Mouse (Mus musculus) neural tube, embryonic 12.5 days (tissue): ENCODE data around the gene Gdf11. TPM values are rescaled to one million over a fixed set of nuclear protein-coding genes. Genes with fewer than 3 reads are reported as not detected.
A peak's percentile ranks its signal among the peaks of the same experiment; 100 is the strongest.

ENCODE experiments used
- ATAC-seq: fragments of 200-750 bp; cut with Nextera tagmentation; 2 replicates; pipeline ENCODE4 v1.8.0; 2017; ENCODE audit warnings: low read depth, mild to moderate bottlenecking, moderate TSS enrichment, moderate library complexity; ENCODE audit not compliant: low FRiP score
- H3K27ac ChIP-seq: fragments of 300-500 bp; sonication (generic); 2 replicates; pipeline ENCODE4 v1.5.1; 2016
- H3K27me3 ChIP-seq: fragments of 300-500 bp; sonication (generic); replicated peaks from 2 replicates; pipeline ENCODE4 v1.6.1; 2016; ENCODE audit warnings: mild to moderate bottlenecking
- H3K36me3 ChIP-seq: fragments of 300-500 bp; sonication (generic); 2 replicates; pipeline ENCODE4 v1.6.1; 2016; ENCODE audit warnings: mild to moderate bottlenecking
- H3K4me1 ChIP-seq: fragments of 300-500 bp; sonication (generic); 2 replicates; pipeline ENCODE4 v1.6.1; 2016
- H3K4me2 ChIP-seq: fragments of 300-500 bp; sonication (generic); replicated peaks from 2 replicates; pipeline ENCODE4 v1.6.1; 2016; ENCODE audit warnings: mild to moderate bottlenecking
- H3K4me3 ChIP-seq: fragments of 300-500 bp; sonication (generic); 2 replicates; pipeline ENCODE4 v1.5.1; 2016
- H3K9ac ChIP-seq: fragments of 300-500 bp; sonication (generic); 2 replicates; pipeline ENCODE4 v1.6.1; 2016; ENCODE audit warnings: mild to moderate bottlenecking
- H3K9me3 ChIP-seq: fragments of 300-500 bp; sonication (generic); 2 replicates; pipeline ENCODE4 v1.6.1; 2016; ENCODE audit warnings: mild to moderate bottlenecking
- WGBS: fragments of 180-500 bp; shearing (Covaris S2); methylation state at CpG from one replicate; pipeline ENCODE4 v1.1.7; 2016; 5-methylcytosine and 5-hydroxymethylcytosine counted together
- polyA plus RNA-seq: library from polyadenylated mRNA; unstranded; fragments of >200 nt; fragmentation: Nextera tagmentation; extraction: Ambion mirVana; gene quantifications from 2 replicates; pipeline ENCODE4 v1.2.1, GENCODE M21; 2016

Gdf11 gene
- polyA plus RNA-seq, 1 experiment from 2014 or later: 20.4 TPM

GRCm38 (mm10) chr10:128888941-128889827 lies 2.3 kb downstream of the Gdf11 start:
- H3K36me3 ChIP-seq: peaks cover 36% of the 10 kb centered on the region
- peak overlapping the region; percentile 80 for H3K4me3 ChIP-seq
- ATAC-seq: peak; percentile 56
- 4% methylated on average over 6 of the region's 7 CpGs for WGBS
- H3K27me3 ChIP-seq: no peaks in the 10 kb centered on the region
- peak overlapping the region; percentile 96 for H3K27ac ChIP-seq
- peak overlapping the region; percentile 88 for H3K4me2 ChIP-seq
- H3K4me1 ChIP-seq: peaks cover 21% of the 10 kb centered on the region
- H3K9ac ChIP-seq: peak overlapping the region; percentile 70
- no peaks in the 10 kb centered on the region for H3K9me3 ChIP-seq

GRCm38 (mm10) chr10:128882067-128882466 lies 9.5 kb downstream of the Gdf11 start:
- Histone ChIP-seq H3K36me3 (peaks cover 53% of the 10 kb centered on the region), H3K9ac (no peak overlapping the region), H3K9me3 (no peaks in the 10 kb centered on the region), H3K4me2 (no peak overlapping the region), H3K4me1 (no peaks in the 10 kb centered on the region), H3K27me3 (no peaks in the 10 kb centered on the region), H3K27ac (no peak overlapping the region), H3K4me3 (no peak overlapping the region)
- 81% methylated on average over 5 of the region's 5 CpGs for WGBS
- no peak for ATAC-seq

GRCm38 (mm10) chr10:128878811-128879210 lies 12.7 kb downstream of the Gdf11 start:
- Histone ChIP-seq H3K27me3 (no peaks in the 10 kb centered on the region), H3K9ac (no peak overlapping the region), H3K36me3 (peaks cover 35% of the 10 kb centered on the region), H3K4me1 (no peaks in the 10 kb centered on the region), H3K9me3 (no peaks in the 10 kb centered on the region), H3K4me2 (no peak overlapping the region), H3K4me3 (no peak overlapping the region), H3K27ac (no peak overlapping the region)
- WGBS: 80% methylated on average over 2 of the region's 2 CpGs
- ATAC-seq: no peak

GRCm38 (mm10) chr10:128878291-128878690 lies 13.2 kb downstream of the Gdf11 start:
- H3K36me3 ChIP-seq: peaks cover 35% of the 10 kb centered on the region
- no peaks in the 10 kb centered on the region for H3K9me3 ChIP-seq
- no peak overlapping the region for H3K27ac ChIP-seq
- no peak overlapping the region for H3K9ac ChIP-seq
- H3K4me2 ChIP-seq: no peak overlapping the region
- ATAC-seq: no peak
- no peaks in the 10 kb centered on the region for H3K27me3 ChIP-seq
- no peak overlapping the region for H3K4me3 ChIP-seq
- H3K4me1 ChIP-seq: no peaks in the 10 kb centered on the region

GRCm38 (mm10) chr10:128870341-128870740 lies 21.2 kb downstream of the Gdf11 start:
- Histone ChIP-seq H3K27me3 (no peaks in the 10 kb centered on the region), H3K9me3 (no peaks in the 10 kb centered on the region), H3K4me3 (no peak overlapping the region), H3K9ac (no peak overlapping the region), H3K4me2 (no peak overlapping the region), H3K36me3 (peaks cover 50% of the 10 kb centered on the region), H3K4me1 (no peaks in the 10 kb centered on the region), H3K27ac (no peak overlapping the region)
- WGBS: 95% methylated on average over 3 of the region's 3 CpGs
- no peak for ATAC-seq

- Histone ChIP-seq H3K9me3 (no peaks in the 10 kb centered on the region), H3K4me3 (no peak overlapping the region), H3K27me3 (no peaks in the 10 kb centered on the region), H3K4me1 (no peaks in the 10 kb centered on the region), H3K27ac (no peak overlapping the region), H3K4me2 (no peak overlapping the region), H3K36me3 (peaks cover 27% of the 10 kb centered on the region), H3K9ac (no peak overlapping the region)
- WGBS: 91% methylated on average over 1 of the region's 1 CpGs
- ATAC-seq: no peak
Measured at GRCm38 (mm10) chr10:128866518-128866917, 25.0 kb downstream of the Gdf11 start.

- no peaks in the 10 kb centered on the region for H3K9me3 ChIP-seq
- 89% methylated on average over 3 of the region's 3 CpGs for WGBS
- no peak for ATAC-seq
Measured at GRCm38 (mm10) chr10:128866042-128866441, 25.5 kb downstream of the Gdf11 start.

GRCm38 (mm10) chr10:128861176-128861575 lies 30.3 kb downstream of the Gdf11 start:
- Histone ChIP-seq H3K27ac (no peak overlapping the region), H3K9me3 (no peaks in the 10 kb centered on the region), H3K4me1 (no peaks in the 10 kb centered on the region), H3K9ac (no peak overlapping the region), H3K4me3 (no peak overlapping the region), H3K27me3 (no peaks in the 10 kb centered on the region), H3K4me2 (no peak overlapping the region), H3K36me3 (peaks cover 36% of the 10 kb centered on the region; the same call in 1 of the 2 replicates)
- no peak for ATAC-seq

More at GRCm38 (mm10) chr10:128866042-128866441, 25.5 kb downstream of the Gdf11 start:
- no peaks in the 10 kb centered on the region for H3K27me3 ChIP-seq
- no peaks in the 10 kb centered on the region for H3K4me1 ChIP-seq
- no peak overlapping the region for H3K4me3 ChIP-seq
- H3K27ac ChIP-seq: no peak overlapping the region
- H3K4me2 ChIP-seq: no peak overlapping the region
- H3K9ac ChIP-seq: no peak overlapping the region
- H3K36me3 ChIP-seq: peaks cover 22% of the 10 kb centered on the region

GRCm38 (mm10) chr10:128850339-128850738 lies 41.2 kb downstream of the Gdf11 start:
- no peak overlapping the region for H3K4me2 ChIP-seq
- H3K4me1 ChIP-seq: 0 out of 2 replicates have a peak, but pooled peaks cover 4% of the 10 kb centered on the region
- peaks cover 39% of the 10 kb centered on the region for H3K36me3 ChIP-seq
- ATAC-seq: no peak
- 68% methylated on average over 3 of the region's 3 CpGs for WGBS
- H3K9ac ChIP-seq: no peak overlapping the region
- no peak overlapping the region for H3K27ac ChIP-seq
- H3K27me3 ChIP-seq: no peaks in the 10 kb centered on the region
- no peaks in the 10 kb centered on the region for H3K9me3 ChIP-seq
- no peak overlapping the region for H3K4me3 ChIP-seq

GRCm38 (mm10) chr10:128848426-128848825 lies 43.1 kb downstream of the Gdf11 start:
- Histone ChIP-seq H3K27ac (no peak overlapping the region), H3K9me3 (no peaks in the 10 kb centered on the region), H3K4me2 (no peak overlapping the region), H3K4me1 (0 out of 2 replicates have a peak, but pooled peaks cover 4% of the 10 kb centered on the region), H3K36me3 (peaks cover 34% of the 10 kb centered on the region), H3K9ac (no peak overlapping the region), H3K4me3 (no peak overlapping the region), H3K27me3 (no peaks in the 10 kb centered on the region)
- ATAC-seq: no peak
- 56% methylated on average over 2 of the region's 2 CpGs for WGBS

- no peaks in the 10 kb centered on the region for H3K9me3 ChIP-seq
- 96% methylated on average over 4 of the region's 4 CpGs for WGBS
- H3K27me3 ChIP-seq: no peaks in the 10 kb centered on the region
- no peak overlapping the region for H3K4me3 ChIP-seq
- H3K27ac ChIP-seq: no peak overlapping the region
- no peak overlapping the region for H3K9ac ChIP-seq
- peaks cover 42% of the 10 kb centered on the region for H3K36me3 ChIP-seq
- H3K4me1 ChIP-seq: 0 out of 2 replicates have a peak, but pooled peaks cover 4% of the 10 kb centered on the region
- ATAC-seq: no peak
- no peak overlapping the region for H3K4me2 ChIP-seq
Measured at GRCm38 (mm10) chr10:128846664-128847063, 44.9 kb downstream of the Gdf11 start.

- Histone ChIP-seq H3K36me3 (peaks cover 51% of the 10 kb centered on the region), H3K4me3 (no peak overlapping the region), H3K27me3 (no peaks in the 10 kb centered on the region), H3K9me3 (no peaks in the 10 kb centered on the region), H3K4me2 (no peak overlapping the region), H3K4me1 (0 out of 2 replicates have a peak, but pooled peaks cover 4% of the 10 kb centered on the region), H3K9ac (no peak overlapping the region), H3K27ac (no peak overlapping the region)
- ATAC-seq: no peak
- 22% methylated on average over 2 of the region's 2 CpGs for WGBS
Measured at GRCm38 (mm10) chr10:128845516-128845915, 46.0 kb downstream of the Gdf11 start.

GRCm38 (mm10) chr10:128843260-128843659 lies 48.3 kb downstream of the Gdf11 start:
- Histone ChIP-seq H3K27me3 (no peaks in the 10 kb centered on the region), H3K4me2 (no peak overlapping the region), H3K4me3 (no peak overlapping the region), H3K4me1 (0 out of 2 replicates have a peak, but pooled peaks cover 4% of the 10 kb centered on the region), H3K36me3 (peaks cover 44% of the 10 kb centered on the region), H3K9ac (no peak overlapping the region), H3K9me3 (no peaks in the 10 kb centered on the region), H3K27ac (no peak overlapping the region)
- WGBS: 93% methylated on average over 5 of the region's 5 CpGs
- no peak for ATAC-seq
